Mouse (Mus musculus) thymus, adult 2 months (tissue): ENCODE data around the gene Olfr1280. TPM values are rescaled to one million over a fixed set of nuclear protein-coding genes. Genes with fewer than 3 reads are reported as not detected.

Experiments
- DNase-seq: peaks from one replicate; pipeline ENCODE4 v3.0.0; 2021
- H3K27ac ChIP-seq: fragments of 200-500 bp; 2 replicates; pipeline ENCODE4 v1.5.1; 2012; ENCODE audit warnings: low read length, control low read depth; ENCODE audit not compliant: control insufficient read depth, insufficient read depth
- H3K27me3 ChIP-seq: fragments of 200-500 bp; 2 replicates; pipeline ENCODE4 v1.6.1; 2012; ENCODE audit warnings: mild to moderate bottlenecking, low read length, moderate library complexity, mixed read lengths; ENCODE audit not compliant: control insufficient read depth, insufficient read depth
- H3K36me3 ChIP-seq: fragments of 200-500 bp; 2 replicates; pipeline ENCODE4 v1.6.1; 2012; ENCODE audit warnings: mild to moderate bottlenecking, low read length, moderate library complexity; ENCODE audit not compliant: control insufficient read depth, insufficient read depth
- H3K4me1 ChIP-seq: fragments of 200-500 bp; replicated peaks from 2 replicates; pipeline ENCODE4 v1.6.1; 2012; ENCODE audit warnings: low read length; ENCODE audit not compliant: control insufficient read depth, insufficient read depth
- H3K4me3 ChIP-seq: fragments of 200-500 bp; 2 replicates; pipeline ENCODE4 v1.5.1; 2012; ENCODE audit warnings: mild to moderate bottlenecking, low read length, control low read depth, moderate library complexity; ENCODE audit not compliant: control insufficient read depth, insufficient read depth
- CTCF ChIP-seq: fragments of 200-500 bp; IDR thresholded peaks from 2 replicates; pipeline ENCODE4 v1.5.1; 2012; ENCODE audit warnings: mild to moderate bottlenecking, control low read depth, low read length, moderate library complexity, borderline replicate concordance; ENCODE audit not compliant: control insufficient read depth, poor library complexity, insufficient read depth; ENCODE audit errors: extremely low read depth
- POLR2A ChIP-seq: fragments of 200-500 bp; IDR thresholded peaks from 2 replicates; pipeline ENCODE4 v1.6.1; 2012; ENCODE audit warnings: mild to moderate bottlenecking, low read length, control low read depth, moderate library complexity; ENCODE audit not compliant: control insufficient read depth, poor library complexity, insufficient read depth; ENCODE audit errors: extremely low read depth
- WGBS: fragments of 180-500 bp; shearing (Covaris S2); methylation state at CpG from one replicate; pipeline ENCODE4 v1.1.7; 2018; 5-methylcytosine and 5-hydroxymethylcytosine counted together
- polyA plus RNA-seq: library from polyadenylated mRNA; depleted of rRNA; stranded (reverse); fragments of >200 nt; gene quantifications from 2 replicates; pipeline ENCODE4 v1.2.3, GENCODE M21; 2012; rRNA removed

Olfr1280 gene
- polyA plus RNA-seq, 1 experiment, result not detected

DNA sequence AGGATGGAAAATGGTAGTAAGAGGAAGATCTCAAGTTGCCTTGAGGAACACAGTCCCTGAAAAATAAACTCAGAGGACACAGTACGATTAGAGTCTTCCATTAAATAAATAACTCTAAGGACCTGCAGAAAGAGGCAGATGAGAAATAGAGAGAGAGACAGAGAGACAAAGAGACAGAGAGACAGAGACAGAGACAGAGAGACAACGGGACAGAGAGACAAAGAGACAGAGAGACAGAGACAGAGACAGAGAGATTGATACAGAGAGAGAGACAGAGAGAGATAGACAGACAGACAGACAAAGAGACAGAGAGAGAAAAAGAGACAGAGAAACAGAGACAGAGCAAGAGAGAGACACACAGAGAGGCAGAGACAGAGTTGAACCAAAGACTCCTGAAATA lies 22.2 kb downstream of the Olfr1280 start, which contains the start of gene Olfr1282:
Gene Olfr1282, minus strand, starts transcription at position 101 of the 400 bp plus-strand sequence.
- TF ChIP-seq CTCF (no peak), POLR2A (no peak)
- no peak within 1 kb of the TSS for H3K27ac ChIP-seq
- H3K4me1 ChIP-seq, result no peaks in the 10 kb centered on the region
- no peaks in the 10 kb centered on the region for H3K27me3 ChIP-seq
- WGBS, result 85% methylated on average over 2 of the region's 2 CpGs
- no peak within 1 kb of the TSS for H3K4me3 ChIP-seq
- no peaks in the 10 kb centered on the region for H3K36me3 ChIP-seq
- no peak for DNase-seq

DNA sequence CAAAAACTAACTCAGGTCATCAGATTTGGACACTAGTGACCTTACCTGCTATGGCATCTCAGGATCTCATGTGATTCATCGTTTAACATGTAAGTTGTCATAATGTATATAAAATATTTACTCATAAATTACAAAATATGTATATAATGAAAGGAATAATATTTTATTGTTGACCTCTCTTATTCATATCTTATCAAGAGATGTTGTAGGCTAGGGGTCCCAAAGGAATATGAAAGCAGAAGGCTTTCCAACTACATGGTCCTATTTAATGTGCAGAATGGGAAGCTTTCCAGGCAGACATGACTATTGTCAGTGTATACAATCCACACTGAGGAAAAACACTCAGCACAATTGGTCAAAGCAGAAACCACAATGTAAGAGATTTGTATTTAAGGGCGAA lies 52.7 kb downstream of the Olfr1280 start, which contains the start of gene Olfr1283:
Gene Olfr1283, plus strand, starts transcription at position 301 of the 400 bp plus-strand sequence.
- WGBS, result 76% methylated on average over 2 of the region's 2 CpGs
- no peak for TF ChIP-seq POLR2A
- no peak for TF ChIP-seq CTCF
- Histone ChIP-seq H3K36me3 (no peaks in the 10 kb centered on the region), H3K27me3 (no peaks in the 10 kb centered on the region), H3K4me1 (no peaks in the 10 kb centered on the region), H3K4me3 (no peak within 1 kb of the TSS), H3K27ac (no peak within 1 kb of the TSS)
- no peak for DNase-seq

DNA sequence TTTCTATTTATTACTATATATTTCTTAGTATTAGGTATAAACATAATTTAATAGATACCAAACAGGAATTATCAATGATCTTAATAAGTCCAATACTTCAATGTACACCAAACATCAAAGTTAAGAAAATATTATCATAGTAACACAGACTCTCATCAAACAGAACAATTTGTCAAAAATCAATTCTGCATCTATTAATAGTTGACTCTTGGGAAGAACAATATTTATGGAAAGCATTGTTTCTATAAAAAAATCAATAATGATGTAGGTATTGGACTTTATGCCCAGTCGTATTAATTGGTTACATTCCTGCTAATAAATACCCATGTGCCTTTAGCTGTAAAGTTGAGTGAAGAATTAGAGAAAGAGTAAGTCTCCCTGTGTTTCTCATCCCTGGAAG lies 61.4 kb downstream of the Olfr1280 start, which contains the start of gene Olfr1284:
Gene Olfr1284, plus strand, starts transcription at position 301 of the 400 bp plus-strand sequence.
- no peak within 1 kb of the TSS for H3K27ac ChIP-seq
- H3K4me3 ChIP-seq, result no peak within 1 kb of the TSS
- 89% methylated on average over 1 of the region's 1 CpGs for WGBS
- H3K27me3 ChIP-seq, result no peaks in the 10 kb centered on the region
- no peak for TF ChIP-seq POLR2A
- TF ChIP-seq CTCF, result no peak
- H3K36me3 ChIP-seq, result no peaks in the 10 kb centered on the region
- DNase-seq, result no peak
- H3K4me1 ChIP-seq, result no peaks in the 10 kb centered on the region

Other genes with a start within 250 kb of the Olfr1280 start
- gene Gm13941, start 208.0 kb upstream of the Olfr1280 start, polyA plus RNA-seq, result not detected in 2 replicates
- not detected in 2 replicates for gene Gm15130, start 161.1 kb upstream of the Olfr1280 start, polyA plus RNA-seq
- not detected in 2 replicates for gene 4930430A15Rik, start 84.4 kb upstream of the Olfr1280 start, polyA plus RNA-seq
- gene Olfr1275, start 78.7 kb upstream of the Olfr1280 start, polyA plus RNA-seq, result not detected in 2 replicates
- not detected in 2 replicates for gene Olfr1276, start 59.5 kb upstream of the Olfr1280 start, polyA plus RNA-seq
- gene Olfr1277, start 39.9 kb upstream of the Olfr1280 start, polyA plus RNA-seq, result not detected in 2 replicates
- gene Olfr1278, start 23.9 kb upstream of the Olfr1280 start, polyA plus RNA-seq, result not detected in 2 replicates
- not detected in 2 replicates for gene Olfr1279, start 13.4 kb upstream of the Olfr1280 start, polyA plus RNA-seq
- not detected in 2 replicates for gene Olfr1281, start 12.5 kb downstream of the Olfr1280 start, polyA plus RNA-seq
- not detected in 2 replicates for gene Olfr1282, start 22.1 kb downstream of the Olfr1280 start, polyA plus RNA-seq
- gene Olfr1283, start 52.8 kb downstream of the Olfr1280 start, polyA plus RNA-seq, result not detected in 2 replicates
- not detected in 2 replicates for gene Olfr1284, start 61.5 kb downstream of the Olfr1280 start, polyA plus RNA-seq
- not detected in 2 replicates for gene Olfr1286, start 109.1 kb downstream of the Olfr1280 start, polyA plus RNA-seq
- not detected in 2 replicates for gene Olfr1287, start 135.1 kb downstream of the Olfr1280 start, polyA plus RNA-seq
- gene Olfr1288, start 160.1 kb downstream of the Olfr1280 start, polyA plus RNA-seq, result not detected in 2 replicates
- gene Olfr1289, start 166.8 kb downstream of the Olfr1280 start, polyA plus RNA-seq, result not detected in 2 replicates
- not detected in 2 replicates for gene Olfr1290, start 179.8 kb downstream of the Olfr1280 start, polyA plus RNA-seq
- gene Olfr1291-ps1, start 183.2 kb downstream of the Olfr1280 start, polyA plus RNA-seq, result not detected in 2 replicates
- gene Olfr1293-ps, start 211.2 kb downstream of the Olfr1280 start, polyA plus RNA-seq, result not detected in 2 replicates
- gene Olfr1294, start 226.3 kb downstream of the Olfr1280 start, polyA plus RNA-seq, result not detected in 2 replicates